Comparison of ENCODE assay signal across 26 mouse cellular contexts in genomic region chr3:50530654-50531053, GRCm38 (mm10).
DNase-seq lines count a peak whose midpoint lies in the region; ATAC-seq and TF ChIP-seq lines count a peak whose summit lies in the region.
"Had no signal": no experiment of that assay in that cellular context is flagged by ENCODE, and none has a peak within 500 bp of the region (broad histone marks: within the 10 kb centered on the region; RNA-seq: fewer than 3 reads in every experiment).

No protein-coding gene starts in this region.

- no peak for TF ChIP-seq POLR2A in brain, embryonic 14.5 days (IDR thresholded peaks at IDR 0.05; ENCODE audit: borderline replicate concordance, extremely low read depth, insufficient read depth, insufficient read length, poor library complexity, severe bottlenecking)

- H3K27me3 ChIP-seq in embryonic facial prominence, embryonic 14.5 days (replicated peaks; ENCODE audit: control insufficient read depth, insufficient read depth, low read length): no peaks in the 10 kb centered on the region
- H3K27me3 ChIP-seq in embryonic facial prominence, embryonic 10.5 days (replicated peaks; ENCODE audit: low read depth, poor library complexity, severe bottlenecking): no peaks in the 10 kb centered on the region
- H3K27me3 ChIP-seq in forebrain, embryonic 11.5 days (ENCODE audit: control insufficient read depth, insufficient read depth, low read length): no peaks in the 10 kb centered on the region
- no peaks in the 10 kb centered on the region for H3K27me3 ChIP-seq in forebrain, postnatal 0 days (ENCODE audit: insufficient read depth, low read length)
- no peaks in the 10 kb centered on the region for H3K27me3 ChIP-seq in forebrain, embryonic 14.5 days (replicated peaks; ENCODE audit: control insufficient read depth, insufficient read depth, low read length)
- H3K27me3 ChIP-seq in forebrain, embryonic 15.5 days: no peaks in the 10 kb centered on the region
- H3K27me3 ChIP-seq: CH12.LX; embryonic facial prominence, embryonic 12.5 days; embryonic facial prominence, embryonic 15.5 days had no signal

- no peak overlapping the region for H3K9ac ChIP-seq in embryonic facial prominence, embryonic 14.5 days (ENCODE audit: low read depth, low read length)
- no peak overlapping the region for H3K9ac ChIP-seq in forebrain, embryonic 11.5 days (ENCODE audit: low read length)
- H3K9ac ChIP-seq in forebrain, postnatal 0 days: no peak overlapping the region
- H3K9ac ChIP-seq in forebrain, embryonic 14.5 days (ENCODE audit: low read length): no peak overlapping the region
- H3K9ac ChIP-seq in forebrain, embryonic 15.5 days (replicated peaks): no peak overlapping the region
- H3K9ac ChIP-seq: embryonic facial prominence, embryonic 12.5 days; embryonic facial prominence, embryonic 15.5 days had no signal

- TF ChIP-seq CTCF in forebrain, postnatal 0 days (IDR thresholded peaks at IDR 0.05; ENCODE audit: low read depth): no peak
- no peak for TF ChIP-seq CTCF in brain, embryonic 14.5 days (IDR thresholded peaks at IDR 0.05; ENCODE audit: borderline replicate concordance, extremely low read depth, insufficient read depth, insufficient read length)

- H3K27ac ChIP-seq in embryonic facial prominence, embryonic 14.5 days (replicated peaks; ENCODE audit: low read depth, low read length): no peak overlapping the region
- no peak overlapping the region for H3K27ac ChIP-seq in embryonic facial prominence, embryonic 10.5 days (replicated peaks)
- no peak overlapping the region for H3K27ac ChIP-seq in forebrain, embryonic 11.5 days (ENCODE audit: low read depth, low read length)
- no peak overlapping the region for H3K27ac ChIP-seq in forebrain, postnatal 0 days (ENCODE audit: low read depth, low read length)
- H3K27ac ChIP-seq in forebrain, embryonic 14.5 days (ENCODE audit: low read depth, low read length): no peak overlapping the region
- no peak overlapping the region for H3K27ac ChIP-seq in forebrain, embryonic 15.5 days (replicated peaks)
- H3K27ac ChIP-seq: embryonic facial prominence, embryonic 12.5 days; embryonic facial prominence, embryonic 15.5 days had no signal

- no peak for DNase-seq in embryonic facial prominence, embryonic 14.5 days (ENCODE audit: low spot score)
- DNase-seq in embryonic facial prominence, embryonic 10.5 days (ENCODE audit: low spot score): no peak
- DNase-seq in forebrain, embryonic 11.5 days (ENCODE audit: low spot score): no peak
- DNase-seq in forebrain, postnatal 0 days: no peak
- DNase-seq in forebrain, embryonic 14.5 days (ENCODE audit: low spot score): peak; percentile 27
- peak; percentile 51 for DNase-seq in brain, embryonic 14.5 days (ENCODE audit: low read depth)
- DNase-seq: adrenal gland, adult 8-10 months; adrenal gland, postnatal 14 days; adrenal gland, postnatal 36 days; B cell, adult 2 months; cerebellum, adult 11 months; cerebellum, adult 18-20 months; cerebellum, adult 8-10 months; cerebellum, adult 9-11 months; cerebellum, postnatal 14 days; cerebellum, postnatal 36 days; embryo, embryonic 11 days had no signal

- no peak overlapping the region for H3K4me3 ChIP-seq in embryonic facial prominence, embryonic 14.5 days (ENCODE audit: low read depth, low read length)
- H3K4me3 ChIP-seq in embryonic facial prominence, embryonic 10.5 days: no peak overlapping the region
- no peak overlapping the region for H3K4me3 ChIP-seq in forebrain, embryonic 11.5 days (ENCODE audit: low read depth, low read length)
- no peak overlapping the region for H3K4me3 ChIP-seq in forebrain, postnatal 0 days (ENCODE audit: low read depth, low read length)
- H3K4me3 ChIP-seq in forebrain, embryonic 14.5 days (ENCODE audit: low read depth, low read length): no peak overlapping the region
- H3K4me3 ChIP-seq in forebrain, embryonic 15.5 days: no peak overlapping the region
- H3K4me3 ChIP-seq: embryonic facial prominence, embryonic 12.5 days; embryonic facial prominence, embryonic 15.5 days; erythroblast, embryonic 14.5 days had no signal

- no peaks in the 10 kb centered on the region for H3K9me3 ChIP-seq in embryonic facial prominence, embryonic 14.5 days (ENCODE audit: control insufficient read depth, low read length)
- H3K9me3 ChIP-seq in embryonic facial prominence, embryonic 10.5 days: peaks cover 4% of the 10 kb centered on the region; the same call in 1 of the 2 replicates
- H3K9me3 ChIP-seq in forebrain, embryonic 11.5 days (ENCODE audit: control insufficient read depth, low read length): no peaks in the 10 kb centered on the region
- H3K9me3 ChIP-seq in forebrain, postnatal 0 days (ENCODE audit: low read length): no peaks in the 10 kb centered on the region
- no peaks in the 10 kb centered on the region for H3K9me3 ChIP-seq in forebrain, embryonic 14.5 days (replicated peaks; ENCODE audit: control insufficient read depth, low read length)
- H3K9me3 ChIP-seq in forebrain, embryonic 15.5 days: 0 out of 2 replicates have a peak, but pooled peaks cover 5% of the 10 kb centered on the region
- H3K9me3 ChIP-seq: embryonic facial prominence, embryonic 12.5 days; embryonic facial prominence, embryonic 15.5 days; G1E had no signal

- no peak overlapping the region for H3K4me2 ChIP-seq in embryonic facial prominence, embryonic 14.5 days (ENCODE audit: low read depth, low read length)
- no peak overlapping the region for H3K4me2 ChIP-seq in forebrain, embryonic 11.5 days (ENCODE audit: low read depth, low read length, severe bottlenecking)
- H3K4me2 ChIP-seq in forebrain, postnatal 0 days (ENCODE audit: low read depth): no peak overlapping the region
- no peak overlapping the region for H3K4me2 ChIP-seq in forebrain, embryonic 14.5 days (ENCODE audit: low read length)
- no peak overlapping the region for H3K4me2 ChIP-seq in forebrain, embryonic 15.5 days (replicated peaks)
- H3K4me2 ChIP-seq: embryonic facial prominence, embryonic 12.5 days; embryonic facial prominence, embryonic 15.5 days had no signal

- H3K4me1 ChIP-seq in embryonic facial prominence, embryonic 14.5 days (ENCODE audit: control insufficient read depth, insufficient read depth, low read length): no peaks in the 10 kb centered on the region
- 0 out of 2 replicates have a peak, but pooled peaks cover 3% of the 10 kb centered on the region for H3K4me1 ChIP-seq in embryonic facial prominence, embryonic 10.5 days
- 0 out of 2 replicates have a peak, but pooled peaks cover 2% of the 10 kb centered on the region for H3K4me1 ChIP-seq in forebrain, embryonic 11.5 days (replicated peaks; ENCODE audit: control insufficient read depth, insufficient read depth, low read length)
- no peaks in the 10 kb centered on the region for H3K4me1 ChIP-seq in forebrain, postnatal 0 days (ENCODE audit: insufficient read depth)
- no peaks in the 10 kb centered on the region for H3K4me1 ChIP-seq in forebrain, embryonic 14.5 days (ENCODE audit: control insufficient read depth, insufficient read depth, low read length)
- H3K4me1 ChIP-seq in forebrain, embryonic 15.5 days: no peaks in the 10 kb centered on the region
- H3K4me1 ChIP-seq: embryonic facial prominence, embryonic 12.5 days; embryonic facial prominence, embryonic 15.5 days had no signal

- 31% methylated on average over 2 of the region's 2 CpGs for WGBS in embryonic facial prominence, embryonic 14.5 days
- 41% methylated on average over 2 of the region's 2 CpGs for WGBS in embryonic facial prominence, embryonic 10.5 days
- 13% methylated on average over 2 of the region's 2 CpGs for WGBS in forebrain, embryonic 11.5 days
- 1% methylated on average over 2 of the region's 2 CpGs for WGBS in forebrain, postnatal 0 days
- 3% methylated on average over 2 of the region's 2 CpGs for WGBS in forebrain, embryonic 14.5 days
- WGBS in forebrain, embryonic 15.5 days: 1% methylated on average over 2 of the region's 2 CpGs

- 0 out of 2 replicates have a peak, but pooled peaks have one; percentile 26 for ATAC-seq in embryonic facial prominence, embryonic 14.5 days (ENCODE audit: low read depth)
- ATAC-seq in forebrain, embryonic 11.5 days (replicated peaks; ENCODE audit: low FRiP score): peak; percentile 71
- ATAC-seq in forebrain, postnatal 0 days: no peak
- no peak for ATAC-seq in forebrain, embryonic 14.5 days
- ATAC-seq in forebrain, embryonic 15.5 days (replicated peaks): no peak
- ATAC-seq: activated CD4-positive, CD25-positive, alpha-beta regulatory T cell, adult 4 months; CD4-positive, CD25-positive, alpha-beta regulatory T cell, adult 4 months; Patski had no signal

- no peaks in the 10 kb centered on the region for H3K36me3 ChIP-seq in embryonic facial prominence, embryonic 14.5 days (ENCODE audit: control insufficient read depth, insufficient read depth, low read length)
- no peaks in the 10 kb centered on the region for H3K36me3 ChIP-seq in embryonic facial prominence, embryonic 10.5 days (replicated peaks)
- H3K36me3 ChIP-seq in forebrain, embryonic 11.5 days (ENCODE audit: control insufficient read depth, insufficient read depth, low read length): no peaks in the 10 kb centered on the region
- no peaks in the 10 kb centered on the region for H3K36me3 ChIP-seq in forebrain, postnatal 0 days (ENCODE audit: insufficient read depth)
- no peaks in the 10 kb centered on the region for H3K36me3 ChIP-seq in forebrain, embryonic 14.5 days (ENCODE audit: control insufficient read depth, insufficient read depth, low read length)
- H3K36me3 ChIP-seq in forebrain, embryonic 15.5 days: no peaks in the 10 kb centered on the region
- H3K36me3 ChIP-seq: embryonic facial prominence, embryonic 12.5 days; embryonic facial prominence, embryonic 15.5 days; G1E had no signal

Comparison
In these comparisons a context has a peak if more than half of its experiments do, and no peak if none do; other contexts are left out.
1. ATAC-seq: peak in embryonic facial prominence, embryonic 14.5 days (single experiment) and forebrain, embryonic 11.5 days (single experiment); none in forebrain, postnatal 0 days (single experiment), forebrain, embryonic 14.5 days (single experiment) and forebrain, embryonic 15.5 days (single experiment).
2. DNase-seq: peak in forebrain, embryonic 14.5 days (single experiment) and brain, embryonic 14.5 days (single experiment); none in embryonic facial prominence, embryonic 14.5 days (single experiment), embryonic facial prominence, embryonic 10.5 days (single experiment), forebrain, embryonic 11.5 days (single experiment) and forebrain, postnatal 0 days (single experiment).